Mouse (Mus musculus) CH12.LX (cell line): ENCODE measurements around the gene Ofd1. TPM values are rescaled to one million over a fixed set of nuclear protein-coding genes. Genes with fewer than 3 reads are reported as not detected.

Experiments used
- DNase-seq: peaks from one replicate; pipeline ENCODE4 v3.0.0-alpha.2; 2013; ENCODE audit errors: extremely low read depth
- H3K27ac ChIP-seq: 2 replicates; pipeline ENCODE4 v1.5.1; 2012; ENCODE audit warnings: low read depth, mild to moderate bottlenecking, control low read depth, moderate library complexity; ENCODE audit not compliant: insufficient read depth
- H3K27me3 ChIP-seq: replicated peaks from 2 replicates; pipeline ENCODE3; 2012; ENCODE audit warnings: inconsistent platforms
- H3K36me3 ChIP-seq, 2 experiments: replicated peaks in 1 of 2; 2 replicates each; pipeline versions ENCODE3 to v1.6.1; 2012; ENCODE audit warnings: inconsistent platforms in 1 of 2, low read length in 1 of 2, mild to moderate bottlenecking in 1 of 2, mixed read lengths in 1 of 2, moderate library complexity in 1 of 2; ENCODE audit not compliant: control insufficient read depth in 1 of 2, insufficient read depth in 1 of 2
- H3K4me1 ChIP-seq, 2 experiments: 2 replicates each; pipeline ENCODE4 v1.6.1; 2012; ENCODE audit warnings: inconsistent platforms in 1 of 2, moderate library complexity in 1 of 2; ENCODE audit not compliant: insufficient read depth in 2 of 2, control insufficient read depth in 1 of 2
- H3K4me2 ChIP-seq: 2 replicates; pipeline ENCODE4 v1.6.1; 2012; ENCODE audit warnings: low read depth, mild to moderate bottlenecking, control low read depth; ENCODE audit not compliant: poor library complexity, insufficient read depth, severe bottlenecking
- H3K4me3 ChIP-seq, 3 experiments: fragments of 150-350 bp in 1 of 3; sonication (generic) in 1 of 3; replicated peaks in 1 of 3; 2 replicates each; pipeline versions ENCODE3 to v1.5.1; 2011 to 2012; ENCODE audit warnings: low read depth in 2 of 3, low read length in 2 of 3, mild to moderate bottlenecking in 2 of 3, moderate library complexity in 2 of 3, control low read depth in 1 of 3, improper control_type of control experiment in 1 of 3, inconsistent platforms in 1 of 3, mixed read lengths in 1 of 3; ENCODE audit not compliant: poor library complexity in 1 of 3
- H3K79me2 ChIP-seq: replicated peaks from 2 replicates; pipeline ENCODE4 v1.6.1; 2012; ENCODE audit warnings: mild to moderate bottlenecking, moderate library complexity; ENCODE audit not compliant: control insufficient read depth, poor library complexity, insufficient read depth, severe bottlenecking; ENCODE audit errors: extremely low read depth
- H3K9ac ChIP-seq: 2 replicates; pipeline ENCODE4 v1.6.1; 2012; ENCODE audit warnings: low read depth, mild to moderate bottlenecking, control low read depth, moderate library complexity; ENCODE audit not compliant: insufficient read depth
- H3K9me3 ChIP-seq: replicated peaks from 2 replicates; pipeline ENCODE3; 2012; ENCODE audit warnings: low read length, inconsistent platforms, mixed read lengths
- BHLHE40 ChIP-seq: IDR thresholded peaks from 2 replicates; pipeline ENCODE4 v1.6.1; 2011; ENCODE audit warnings: mild to moderate bottlenecking, low read depth, low read length, improper control_type of control experiment
- CHD2 ChIP-seq: IDR thresholded peaks from 2 replicates; pipeline ENCODE4 v1.6.1; 2011; ENCODE audit warnings: low read length, improper control_type of control experiment
- E2F4 ChIP-seq: IDR thresholded peaks from 2 replicates; pipeline ENCODE4 v1.6.1; 2011; ENCODE audit warnings: low read depth, low read length, improper control_type of control experiment; ENCODE audit not compliant: insufficient replicate concordance
- ELF1 ChIP-seq: IDR thresholded peaks from 2 replicates; pipeline ENCODE4 v1.6.1; 2014; ENCODE audit warnings: low read depth, mild to moderate bottlenecking, inconsistent platforms, low read length, improper control_type of control experiment
- EP300 ChIP-seq: IDR thresholded peaks from 2 replicates; pipeline ENCODE4 v1.6.1; 2011; ENCODE audit warnings: low read length, improper control_type of control experiment
- ETS1 ChIP-seq: conservative IDR thresholded peaks from 2 replicates; pipeline ENCODE4 v1.6.1; 2012; ENCODE audit warnings: low read depth, mild to moderate bottlenecking, inconsistent platforms, low read length, improper control_type of control experiment, moderate library complexity
- JUN ChIP-seq: IDR thresholded peaks from 2 replicates; pipeline ENCODE4 v1.6.1; 2011; ENCODE audit warnings: low read depth, mild to moderate bottlenecking, low read length, improper control_type of control experiment, moderate library complexity; ENCODE audit not compliant: insufficient read depth
- JUND ChIP-seq: conservative IDR thresholded peaks from 2 replicates; pipeline ENCODE4 v1.6.1; 2011; ENCODE audit warnings: low read depth, low read length, improper control_type of control experiment
- KAT2A ChIP-seq: IDR thresholded peaks from 2 replicates; pipeline ENCODE4 v1.6.1; 2012; ENCODE audit warnings: low read length, improper control_type of control experiment, inconsistent platforms; ENCODE audit not compliant: insufficient replicate concordance
- MEF2A ChIP-seq: IDR thresholded peaks from 2 replicates; pipeline ENCODE4 v1.6.1; 2014; ENCODE audit warnings: low read depth, mild to moderate bottlenecking, inconsistent platforms, low read length, improper control_type of control experiment, borderline replicate concordance
- RAD21 ChIP-seq: IDR thresholded peaks from 2 replicates; pipeline ENCODE4 v1.6.1; 2011; ENCODE audit warnings: low read depth, mild to moderate bottlenecking, low read length, improper control_type of control experiment, moderate library complexity
- SIN3A ChIP-seq: IDR thresholded peaks from 2 replicates; pipeline ENCODE4 v1.6.1; 2012; ENCODE audit warnings: low read length, improper control_type of control experiment, inconsistent platforms
- SMC3 ChIP-seq: IDR thresholded peaks from 2 replicates; pipeline ENCODE4 v1.6.1; 2011; ENCODE audit warnings: low read depth, low read length, improper control_type of control experiment
- TBP ChIP-seq: conservative IDR thresholded peaks from 2 replicates; pipeline ENCODE4 v1.6.1; 2011; ENCODE audit warnings: low read depth, low read length, improper control_type of control experiment
- TCF12 ChIP-seq: IDR thresholded peaks from 2 replicates; pipeline ENCODE4 v1.6.1; 2014; ENCODE audit warnings: low read depth, mild to moderate bottlenecking, inconsistent platforms, low read length, improper control_type of control experiment
- ZKSCAN1 ChIP-seq: IDR thresholded peaks from 2 replicates; pipeline ENCODE4 v1.6.1; 2012; ENCODE audit warnings: low read depth, inconsistent platforms, low read length, improper control_type of control experiment, borderline replicate concordance
- ZMIZ1 ChIP-seq: IDR thresholded peaks from 2 replicates; pipeline ENCODE4 v1.6.1; 2012; ENCODE audit warnings: low read depth, mild to moderate bottlenecking, inconsistent platforms, low read length, improper control_type of control experiment
- ZNF384 ChIP-seq: IDR thresholded peaks from 2 replicates; pipeline ENCODE4 v1.6.1; 2012; ENCODE audit warnings: low read depth, low read length, improper control_type of control experiment, inconsistent platforms
- dilution Hi-C: fragments of 300-500 bp; cut with MboI; formaldehyde crosslinking; loops from 2 replicates; pipeline ENCODE4 v1.14.3; 2020; ENCODE audit warnings: low sequenced_read_pairs; ENCODE audit not compliant: extremely low pct_unique_long_range_greater_than_20kb, extremely low pct_ligation_motif_present
- in situ Hi-C: fragments of 300-500 bp; cut with MboI; formaldehyde crosslinking; loops from 3 replicates; pipeline ENCODE4 v1.14.3; 2019; ENCODE audit warnings: low sequenced_read_pairs, low pct_ligation_motif_present, low pct_unique_long_range_greater_than_20kb, mixed read lengths
- polyA plus RNA-seq: library from polyadenylated mRNA; unstranded; fragments of >175 nt; gene quantifications from 2 replicates; pipeline ENCODE4 v1.2.1, GENCODE M21; 2012; ENCODE audit warnings: low read depth; ENCODE audit not compliant: insufficient read length
- total RNA-seq, 2 experiments: library from RNA; depleted of rRNA; stranded (reverse); fragments of 300-350 nt in 1 of 2; fragments of >200 nt in 1 of 2; gene quantifications; 2 replicates each; pipeline ENCODE4 v1.2.3; 2012 to 2014

Gene Ofd1
- total and polyA plus RNA-seq, 3 experiments: 7.8 to 13.3 (median 12.4) TPM

DNA sequence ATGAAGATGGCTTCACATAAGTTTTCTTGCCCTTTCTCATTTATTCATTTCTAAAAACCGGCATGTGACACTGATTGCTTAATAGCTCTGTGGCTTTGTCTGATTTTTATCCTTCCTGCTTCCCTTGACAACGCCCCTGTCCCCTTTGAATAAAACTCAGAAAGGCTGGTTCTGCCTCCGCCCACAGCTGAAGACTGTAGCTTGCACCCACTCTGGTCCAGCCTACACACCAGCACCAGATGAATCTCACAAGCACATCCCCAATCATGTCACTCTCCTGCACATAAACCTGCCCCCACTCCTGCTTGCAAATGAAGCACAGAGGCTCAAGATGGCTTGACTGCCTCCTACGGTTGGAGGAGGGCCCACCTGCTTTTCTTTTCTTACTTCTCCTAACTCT, 80.0 kb downstream of the Ofd1 start:
- H3K4me3 ChIP-seq: no peak overlapping the region
- no peaks in the 10 kb centered on the region for H3K27me3 ChIP-seq
- no peak for DNase-seq
- no peak overlapping the region for H3K4me2 ChIP-seq
- dilution Hi-C loops (no loop called here), in situ Hi-C loops (no loop called here)
- no peaks in the 10 kb centered on the region for H3K36me3 ChIP-seq
- H3K79me2 ChIP-seq: no peaks in the 10 kb centered on the region
- TF ChIP-seq BHLHE40 (no peak), MEF2A (no peak), TBP (no peak), CHD2 (no peak), TCF12 (no peak), JUND (no peak), KAT2A (no peak), ZMIZ1 (no peak), SMC3 (no peak), E2F4 (no peak)
- H3K4me1 ChIP-seq: no peaks in the 10 kb centered on the region
- no peaks in the 10 kb centered on the region for H3K9me3 ChIP-seq
- no peak overlapping the region for H3K9ac ChIP-seq
- H3K27ac ChIP-seq: no peak overlapping the region

DNA sequence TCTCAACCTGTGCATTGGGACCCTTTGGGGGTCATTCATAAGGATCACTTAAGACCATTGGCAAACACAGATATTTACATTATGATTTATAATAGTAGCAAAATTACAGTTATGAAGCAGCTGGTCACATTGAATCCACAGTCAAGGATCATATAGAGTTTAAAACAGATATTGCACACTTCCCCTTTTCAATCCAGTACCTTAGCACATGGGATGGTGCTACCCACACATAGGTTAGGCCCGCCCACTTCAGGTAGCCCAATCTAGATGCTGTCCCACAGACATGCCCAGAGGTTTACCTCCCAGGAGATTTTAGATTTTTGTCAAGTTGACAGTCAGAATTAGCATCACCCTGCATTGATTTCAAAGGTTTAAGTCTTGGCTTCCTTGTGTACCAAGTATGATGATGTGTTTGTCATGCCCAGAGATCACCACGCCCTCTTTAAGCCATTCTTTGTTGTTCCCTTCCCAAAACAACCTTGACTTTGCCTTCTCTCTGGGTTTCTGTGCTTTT, 80.5 kb downstream of the Ofd1 start:
- Histone ChIP-seq H3K4me1 (no peaks in the 10 kb centered on the region), H3K9me3 (no peaks in the 10 kb centered on the region), H3K4me3 (no peak overlapping the region), H3K4me2 (no peak overlapping the region), H3K9ac (no peak overlapping the region), H3K36me3 (no peaks in the 10 kb centered on the region), H3K27me3 (no peaks in the 10 kb centered on the region), H3K27ac (no peak overlapping the region), H3K79me2 (no peaks in the 10 kb centered on the region)
- no peak for DNase-seq
- in situ Hi-C loops: loop anchor here (10.0 kb wide), 1 partner anchor 185 kb away; the partner anchor contains the start of gene Gemin8
- TF ChIP-seq SIN3A (no peak), E2F4 (no peak), RAD21 (no peak), ELF1 (no peak), ETS1 (no peak), EP300 (no peak), ZNF384 (no peak), JUN (no peak), CHD2 (no peak), ZKSCAN1 (no peak)
- dilution Hi-C loops: no loop called here
